Mouse (Mus musculus) liver, embryonic 16.5 days (tissue): ENCODE data around the gene Cuedc1. TPM values are rescaled to one million over a fixed set of nuclear protein-coding genes. Genes with fewer than 3 reads are reported as not detected.
A peak's percentile ranks its signal among the peaks of the same experiment; 100 is the strongest.
"Not testable (repeated sequence)": the region's sequence is repeated elsewhere in the genome, so short reads cannot be mapped to it uniquely, and the experiment has no call there.

Source experiments
- ATAC-seq: fragments of 200-750 bp; cut with Nextera tagmentation; 2 replicates; pipeline ENCODE4 v1.8.0; 2017; ENCODE audit warnings: low read depth, mild to moderate bottlenecking, moderate number of reproducible peaks, moderate library complexity
- H3K27ac ChIP-seq: fragments of 300-500 bp; sonication (generic); 2 replicates; pipeline ENCODE4 v1.5.1; 2014; ENCODE audit warnings: mild to moderate bottlenecking, low read length
- H3K27me3 ChIP-seq: fragments of 300-500 bp; sonication (generic); 2 replicates; pipeline ENCODE4 v1.6.1; 2014; ENCODE audit warnings: low read depth, low read length, mixed read lengths; ENCODE audit not compliant: control insufficient read depth, insufficient read depth
- H3K36me3 ChIP-seq: fragments of 300-500 bp; sonication (generic); 2 replicates; pipeline ENCODE4 v1.6.1; 2014; ENCODE audit warnings: mild to moderate bottlenecking; ENCODE audit not compliant: control insufficient read depth, insufficient read depth
- H3K4me1 ChIP-seq: fragments of 300-500 bp; sonication (generic); 2 replicates; pipeline ENCODE4 v1.6.1; 2014; ENCODE audit warnings: low read depth, low read length, mixed read lengths; ENCODE audit not compliant: control insufficient read depth
- H3K4me2 ChIP-seq: fragments of 300-500 bp; sonication (generic); 2 replicates; pipeline ENCODE4 v1.6.1; 2014; ENCODE audit warnings: low read depth, low read length, mixed read lengths
- H3K4me3 ChIP-seq: fragments of 300-500 bp; sonication (generic); 2 replicates; pipeline ENCODE4 v1.5.1; 2014; ENCODE audit warnings: low read depth, mild to moderate bottlenecking, low read length
- H3K9ac ChIP-seq: fragments of 300-500 bp; sonication (generic); 2 replicates; pipeline ENCODE4 v1.6.1; 2014; ENCODE audit warnings: low read depth, low read length
- H3K9me3 ChIP-seq: fragments of 300-500 bp; sonication (generic); replicated peaks from 2 replicates; pipeline ENCODE4 v1.6.1; 2016; ENCODE audit warnings: low read length; ENCODE audit not compliant: control insufficient read depth
- WGBS: fragments of 180-500 bp; shearing (Covaris S2); extraction: QIAGEN DNeasy Blood & Tissue Kit; methylation state at CpG from one replicate; pipeline ENCODE4 v1.1.7; 2014; ENCODE audit not compliant: insufficient replicate concordance; 5-methylcytosine and 5-hydroxymethylcytosine counted together
- polyA plus RNA-seq: library from polyadenylated mRNA; unstranded; fragments of >200 nt; fragmentation: Nextera tagmentation; extraction: Ambion mirVana; gene quantifications from 2 replicates; pipeline ENCODE4 v1.2.1, GENCODE M21; 2015

The Cuedc1 gene
- polyA plus RNA-seq, 1 experiment from 2014 or later = 0.57 TPM

GRCm38 (mm10) chr11:88203712-88204532, 106.1 kb downstream of the Cuedc1 start, which contains the start of gene Mrps23:
Mrps23 (plus strand) TSS chr11:88204388.
- ATAC-seq = peak; percentile 94
- H3K4me2 ChIP-seq = peak within 1 kb of the TSS; percentile 72
- H3K36me3 ChIP-seq = no peaks in the 10 kb centered on the region
- H3K27ac ChIP-seq = peak within 1 kb of the TSS; percentile 68
- H3K4me1 ChIP-seq = peaks cover 23% of the 10 kb centered on the region
- H3K9me3 ChIP-seq = no peaks in the 10 kb centered on the region
- peak within 1 kb of the TSS; percentile 78 for H3K4me3 ChIP-seq
- H3K27me3 ChIP-seq = no peaks in the 10 kb centered on the region
- under 1% methylated on average over 51 of the region's 51 CpGs for WGBS
- peak within 1 kb of the TSS; percentile 78 for H3K9ac ChIP-seq

- peak overlapping the region; percentile 78 for H3K9ac ChIP-seq
- H3K27me3 ChIP-seq = no peaks in the 10 kb centered on the region
- H3K27ac ChIP-seq = peak overlapping the region; percentile 15; the same call in 1 of the 2 replicates
- WGBS = 23% methylated on average over 30 of the region's 30 CpGs
- peak; percentile 4; the same call in 1 of the 2 replicates for ATAC-seq
- H3K9me3 ChIP-seq = no peaks in the 10 kb centered on the region
- H3K4me1 ChIP-seq = peaks cover 23% of the 10 kb centered on the region
- peak overlapping the region; percentile 78 for H3K4me3 ChIP-seq
- H3K36me3 ChIP-seq = peaks cover under 1% of the 10 kb centered on the region; the same call in 1 of the 2 replicates
- H3K4me2 ChIP-seq = peak overlapping the region; percentile 72
These were observed 106.9 kb downstream of the Cuedc1 start for GRCm38 (mm10) chr11:88204593-88205368.

GRCm38 (mm10) chr11:88206576-88206975, 108.7 kb downstream of the Cuedc1 start:
- Histone ChIP-seq H3K4me1 (peaks cover 22% of the 10 kb centered on the region), H3K36me3 (peaks cover 13% of the 10 kb centered on the region)
- not testable (repeated sequence) for H3K27ac ChIP-seq, H3K9me3 ChIP-seq, ATAC-seq, H3K9ac ChIP-seq, H3K27me3 ChIP-seq, H3K4me2 ChIP-seq, H3K4me3 ChIP-seq
- WGBS = 64% methylated on average over 7 of the region's 8 CpGs

GRCm38 (mm10) chr11:88207697-88208096, 109.8 kb downstream of the Cuedc1 start:
- Histone ChIP-seq H3K4me3 (no peak overlapping the region), H3K9me3 (no peaks in the 10 kb centered on the region), H3K4me2 (no peak overlapping the region), H3K27me3 (no peaks in the 10 kb centered on the region), H3K4me1 (peaks cover 15% of the 10 kb centered on the region), H3K9ac (no peak overlapping the region), H3K27ac (no peak overlapping the region), H3K36me3 (peaks cover 13% of the 10 kb centered on the region)
- WGBS = 91% methylated on average over 2 of the region's 2 CpGs
- no peak for ATAC-seq

- Histone ChIP-seq H3K27me3 (no peaks in the 10 kb centered on the region), H3K9ac (no peak overlapping the region), H3K36me3 (peaks cover 13% of the 10 kb centered on the region), H3K4me3 (no peak overlapping the region), H3K4me1 (no peaks in the 10 kb centered on the region), H3K4me2 (no peak overlapping the region), H3K27ac (no peak overlapping the region), H3K9me3 (no peaks in the 10 kb centered on the region)
- no peak for ATAC-seq
- 67% methylated on average over 5 of the region's 5 CpGs for WGBS
These were observed 114.1 kb downstream of the Cuedc1 start for GRCm38 (mm10) chr11:88211824-88212582.

- H3K27ac ChIP-seq = no peak overlapping the region
- no peak overlapping the region for H3K9ac ChIP-seq
- no peak overlapping the region for H3K4me2 ChIP-seq
- H3K4me1 ChIP-seq = no peaks in the 10 kb centered on the region
- H3K4me3 ChIP-seq = no peak overlapping the region
- peaks cover 13% of the 10 kb centered on the region for H3K36me3 ChIP-seq
- WGBS = 35% methylated on average over 6 of the region's 6 CpGs
- no peak for ATAC-seq
- H3K9me3 ChIP-seq = no peaks in the 10 kb centered on the region
- H3K27me3 ChIP-seq = no peaks in the 10 kb centered on the region; the same call in 1 of the 2 replicates
These were observed 115.9 kb downstream of the Cuedc1 start for GRCm38 (mm10) chr11:88213757-88214156.

GRCm38 (mm10) chr11:88214881-88215831, 117.3 kb downstream of the Cuedc1 start:
- H3K27ac ChIP-seq = no peak overlapping the region
- H3K27me3 ChIP-seq = no peaks in the 10 kb centered on the region; the same call in 1 of the 2 replicates
- H3K36me3 ChIP-seq = peaks cover 9% of the 10 kb centered on the region
- no peaks in the 10 kb centered on the region for H3K9me3 ChIP-seq
- H3K9ac ChIP-seq = no peak overlapping the region
- H3K4me3 ChIP-seq = no peak overlapping the region
- ATAC-seq = no peak
- WGBS = 48% methylated on average over 21 of the region's 21 CpGs
- H3K4me1 ChIP-seq = no peaks in the 10 kb centered on the region
- H3K4me2 ChIP-seq = no peak overlapping the region

- H3K36me3 ChIP-seq = no peaks in the 10 kb centered on the region
- H3K27me3 ChIP-seq = no peaks in the 10 kb centered on the region; the same call in 1 of the 2 replicates
- H3K4me3 ChIP-seq = no peak overlapping the region
- H3K4me1 ChIP-seq = no peaks in the 10 kb centered on the region
- H3K9ac ChIP-seq = no peak overlapping the region
- H3K4me2 ChIP-seq = no peak overlapping the region
- no peaks in the 10 kb centered on the region for H3K9me3 ChIP-seq
- WGBS = 25% methylated on average over 10 of the region's 10 CpGs
- no peak overlapping the region for H3K27ac ChIP-seq
- no peak for ATAC-seq
These were observed 118.4 kb downstream of the Cuedc1 start for GRCm38 (mm10) chr11:88216231-88216685.
